Mouse (Mus musculus) kidney, adult 2 months (tissue): ENCODE measurements around the gene Sh2d3c. TPM values are rescaled to one million over a fixed set of nuclear protein-coding genes. Genes with fewer than 3 reads are reported as not detected.

Experiments used
- DNase-seq: peaks from one replicate; pipeline ENCODE4 v3.0.0; 2021
- H3K27ac ChIP-seq: fragments of 200-500 bp; 2 replicates; pipeline ENCODE4 v1.5.1; 2012; ENCODE audit warnings: low read depth, low read length, control low read depth, inconsistent platforms; ENCODE audit not compliant: insufficient read depth
- H3K27me3 ChIP-seq: fragments of 200-500 bp; replicated peaks from 2 replicates; pipeline ENCODE4 v1.6.1; 2012; ENCODE audit warnings: mild to moderate bottlenecking, moderate library complexity, low read length, inconsistent platforms; ENCODE audit not compliant: control insufficient read depth, insufficient read depth
- H3K36me3 ChIP-seq: fragments of 200-500 bp; 2 replicates; pipeline ENCODE4 v1.6.1; 2012; ENCODE audit warnings: mild to moderate bottlenecking, moderate library complexity, low read length, inconsistent platforms; ENCODE audit not compliant: control insufficient read depth, insufficient read depth
- H3K4me1 ChIP-seq: fragments of 200-500 bp; 2 replicates; pipeline ENCODE4 v1.6.1; 2011; ENCODE audit warnings: low read length; ENCODE audit not compliant: control insufficient read depth, insufficient read depth
- H3K4me3 ChIP-seq: fragments of 200-500 bp; 2 replicates; pipeline ENCODE4 v1.5.1; 2011; ENCODE audit warnings: mild to moderate bottlenecking, low read depth, low read length, control low read depth; ENCODE audit not compliant: insufficient read depth
- CTCF ChIP-seq: fragments of 200-500 bp; conservative IDR thresholded peaks from 2 replicates; pipeline ENCODE4 v1.5.1; 2011; ENCODE audit warnings: low read depth, mild to moderate bottlenecking, control low read depth, low read length, moderate library complexity, mixed read lengths; ENCODE audit not compliant: insufficient read depth, insufficient read length
- POLR2A ChIP-seq: fragments of 200-500 bp; IDR thresholded peaks from one replicate; pipeline ENCODE4 v1.6.1; 2011; ENCODE audit warnings: low read depth, low read length, control low read depth
- WGBS: fragments of 180-500 bp; shearing (Covaris S2); methylation state at CpG from one replicate; pipeline ENCODE4 v1.1.7; 2018; 5-methylcytosine and 5-hydroxymethylcytosine counted together
- polyA plus RNA-seq: library from polyadenylated mRNA; depleted of rRNA; stranded (reverse); fragments of >200 nt; gene quantifications from 2 replicates; pipeline ENCODE4 v1.2.3, GENCODE M21; 2012; rRNA removed

Gene Sh2d3c
- polyA plus RNA-seq, 1 experiment: 30.4 TPM

- DNase-seq: peak; percentile 30
- no peak overlapping the region for H3K27ac ChIP-seq
- H3K4me1 ChIP-seq: no peaks in the 10 kb centered on the region
- TF ChIP-seq CTCF: 0 out of 2 replicates have a peak, but pooled peaks have one; percentile 30
- TF ChIP-seq POLR2A: no peak
- 54% methylated on average over 6 of the region's 6 CpGs for WGBS
- no peaks in the 10 kb centered on the region for H3K27me3 ChIP-seq
- no peak overlapping the region for H3K4me3 ChIP-seq
- H3K36me3 ChIP-seq: no peaks in the 10 kb centered on the region
Observed at GRCm38 (mm10) chr2:32787176-32787575, 66.3 kb downstream of the Sh2d3c start.

GRCm38 (mm10) chr2:32788581-32788980, 67.7 kb downstream of the Sh2d3c start:
- DNase-seq: no peak
- 66% methylated on average over 2 of the region's 2 CpGs for WGBS
- Histone ChIP-seq H3K4me3 (no peak overlapping the region), H3K4me1 (no peaks in the 10 kb centered on the region), H3K27me3 (no peaks in the 10 kb centered on the region), H3K36me3 (no peaks in the 10 kb centered on the region), H3K27ac (no peak overlapping the region)
- TF ChIP-seq CTCF (no peak), POLR2A (no peak)

GRCm38 (mm10) chr2:32791297-32791696, 70.4 kb downstream of the Sh2d3c start:
- H3K4me1 ChIP-seq: no peaks in the 10 kb centered on the region
- H3K27me3 ChIP-seq: no peaks in the 10 kb centered on the region
- peak; percentile 12 for DNase-seq
- WGBS: 78% methylated on average over 6 of the region's 6 CpGs
- H3K4me3 ChIP-seq: no peak overlapping the region
- TF ChIP-seq POLR2A: no peak
- TF ChIP-seq CTCF: no peak
- H3K36me3 ChIP-seq: no peaks in the 10 kb centered on the region
- H3K27ac ChIP-seq: no peak overlapping the region

GRCm38 (mm10) chr2:32795748-32796418, 75.0 kb downstream of the Sh2d3c start:
- Histone ChIP-seq H3K36me3 (no peaks in the 10 kb centered on the region), H3K4me1 (no peaks in the 10 kb centered on the region), H3K27ac (no peak overlapping the region), H3K4me3 (no peak overlapping the region), H3K27me3 (no peaks in the 10 kb centered on the region)
- 89% methylated on average over 13 of the region's 13 CpGs for WGBS
- TF ChIP-seq POLR2A: no peak
- TF ChIP-seq CTCF: no peak
- DNase-seq: no peak

GRCm38 (mm10) chr2:32798251-32798962, 77.6 kb downstream of the Sh2d3c start:
- Histone ChIP-seq H3K27me3 (no peaks in the 10 kb centered on the region), H3K4me1 (no peaks in the 10 kb centered on the region), H3K4me3 (no peak overlapping the region), H3K27ac (no peak overlapping the region), H3K36me3 (no peaks in the 10 kb centered on the region)
- no peak for DNase-seq
- TF ChIP-seq POLR2A (no peak), CTCF (no peak)
- WGBS: 65% methylated on average over 10 of the region's 10 CpGs

Other genes with a start within 250 kb of the Sh2d3c start
- 39.0 and 40.2 TPM in 2 replicates for gene Fam102a, start 185.7 kb upstream of the Sh2d3c start, polyA plus RNA-seq
- 120 and 138 TPM in 2 replicates for gene Dpm2, start 150.2 kb upstream of the Sh2d3c start, polyA plus RNA-seq
- gene Pip5kl1, start 146.3 kb upstream of the Sh2d3c start, polyA plus RNA-seq: 0.14 TPM in 1 of 2 replicates, not detected in the other
- not detected in 2 replicates for gene 9430097D07Rik, start 145.4 kb upstream of the Sh2d3c start, polyA plus RNA-seq
- 7.0 and 7.2 TPM in 2 replicates for gene St6galnac4, start 134.0 kb upstream of the Sh2d3c start, polyA plus RNA-seq
- gene St6galnac6, start 121.3 kb upstream of the Sh2d3c start, polyA plus RNA-seq: 21.1 and 23.6 TPM in 2 replicates
- gene Ak1, start 99.3 kb upstream of the Sh2d3c start, polyA plus RNA-seq: 31.6 and 47.4 TPM in 2 replicates
- gene Eng, start 74.5 kb upstream of the Sh2d3c start, polyA plus RNA-seq: 228 and 289 TPM in 2 replicates
- 147 and 174 TPM in 2 replicates for gene Fpgs, start 16.9 kb upstream of the Sh2d3c start, polyA plus RNA-seq
- gene Cdk9, start 8.0 kb upstream of the Sh2d3c start, polyA plus RNA-seq: 88.3 and 89.2 TPM in 2 replicates
- not detected in 2 replicates for gene 6330409D20Rik, start 20.0 kb downstream of the Sh2d3c start, polyA plus RNA-seq
- gene Tor2a, start 36.2 kb downstream of the Sh2d3c start, polyA plus RNA-seq: 72.5 and 93.3 TPM in 2 replicates
- gene Ttc16, start 54.6 kb downstream of the Sh2d3c start, polyA plus RNA-seq: 1.1 TPM in 2 replicates
- 8.0 and 11.8 TPM in 2 replicates for gene Ptrh1, start 54.7 kb downstream of the Sh2d3c start, polyA plus RNA-seq
- gene Cfap157, start 63.4 kb downstream of the Sh2d3c start, polyA plus RNA-seq: 0.12 TPM in 1 of 2 replicates, not detected in the other
- 10.2 and 13.2 TPM in 2 replicates for gene Stxbp1, start 126.2 kb downstream of the Sh2d3c start, polyA plus RNA-seq
- gene Fam129b, start 155.1 kb downstream of the Sh2d3c start, polyA plus RNA-seq: 32.3 and 33.4 TPM in 2 replicates
- gene Rpl12, start 240.5 kb downstream of the Sh2d3c start, polyA plus RNA-seq: 166 and 270 TPM in 2 replicates
- gene Lrsam1, start 240.6 kb downstream of the Sh2d3c start, polyA plus RNA-seq: 12.0 and 15.5 TPM in 2 replicates